Mouse (Mus musculus): ENCODE measurements around the gene Jmjd6.

Gene Jmjd6

DNA sequence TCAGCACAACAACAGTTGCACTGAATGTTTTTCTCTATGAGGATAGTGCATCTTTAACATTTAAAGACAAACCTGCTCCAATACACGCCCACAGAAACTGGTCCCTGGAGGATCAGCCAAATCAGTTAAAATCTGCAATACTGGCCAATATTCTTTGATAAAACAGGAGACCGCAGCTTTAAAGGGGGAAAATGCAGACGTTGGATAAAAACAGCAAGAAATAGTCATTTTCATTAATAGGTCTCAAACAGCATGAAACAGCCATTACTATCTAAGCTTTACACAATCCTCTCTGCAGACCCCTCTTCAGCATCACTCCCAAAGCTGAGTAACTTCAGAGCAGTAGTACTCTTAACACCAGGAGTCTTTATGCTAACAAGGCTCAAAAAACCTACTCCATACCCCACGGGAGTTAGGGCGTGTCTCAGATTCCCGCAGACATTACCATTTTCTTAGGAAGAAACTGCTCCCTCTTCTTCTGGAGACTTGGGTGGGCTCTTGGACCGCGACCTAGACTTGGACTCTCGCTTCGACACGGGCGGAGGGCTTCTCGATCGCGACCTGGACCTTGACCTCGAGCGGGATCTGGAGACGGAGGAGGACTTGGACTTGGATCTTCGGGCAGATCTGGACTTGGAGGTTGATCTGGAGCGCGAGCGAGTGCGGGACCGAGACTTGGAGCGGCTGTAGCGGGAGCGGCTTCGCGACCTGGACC lies 8.5 kb upstream of the Jmjd6 start:
- WGBS, result under 1% methylated on average over 29 of the region's 29 CpGs

- 18% methylated on average over 6 of the region's 6 CpGs for WGBS
Measured at GRCm38 (mm10) chr11:116850833-116851477, 7.7 kb upstream of the Jmjd6 start.

DNA sequence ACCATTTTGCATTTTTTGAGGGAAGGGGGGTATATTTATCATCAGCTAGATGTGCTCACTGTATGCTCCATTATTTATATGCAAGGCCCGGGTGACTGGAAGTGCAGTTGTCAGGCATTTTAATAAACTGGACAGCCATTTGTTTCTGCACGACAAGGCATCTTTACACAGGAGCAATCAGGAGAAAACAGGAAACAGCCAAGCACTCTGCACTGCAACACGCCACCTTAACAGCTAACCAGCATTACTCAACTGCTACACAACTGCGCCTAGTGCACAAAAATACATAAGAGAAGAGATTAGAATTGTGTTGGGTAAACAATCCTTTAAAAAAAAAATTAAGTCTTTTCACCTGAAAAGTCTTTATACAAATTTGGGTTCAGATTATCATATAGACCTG lies 6.8 kb upstream of the Jmjd6 start:
- 28% methylated on average over 4 of the region's 4 CpGs for WGBS

GRCm38 (mm10) chr11:116848877-116849178 lies 5.6 kb upstream of the Jmjd6 start:
- 56% methylated on average over 2 of the region's 2 CpGs for WGBS

- WGBS, result 56% methylated on average over 5 of the region's 5 CpGs
Measured at GRCm38 (mm10) chr11:116848086-116848876, 5.0 kb upstream of the Jmjd6 start.

DNA sequence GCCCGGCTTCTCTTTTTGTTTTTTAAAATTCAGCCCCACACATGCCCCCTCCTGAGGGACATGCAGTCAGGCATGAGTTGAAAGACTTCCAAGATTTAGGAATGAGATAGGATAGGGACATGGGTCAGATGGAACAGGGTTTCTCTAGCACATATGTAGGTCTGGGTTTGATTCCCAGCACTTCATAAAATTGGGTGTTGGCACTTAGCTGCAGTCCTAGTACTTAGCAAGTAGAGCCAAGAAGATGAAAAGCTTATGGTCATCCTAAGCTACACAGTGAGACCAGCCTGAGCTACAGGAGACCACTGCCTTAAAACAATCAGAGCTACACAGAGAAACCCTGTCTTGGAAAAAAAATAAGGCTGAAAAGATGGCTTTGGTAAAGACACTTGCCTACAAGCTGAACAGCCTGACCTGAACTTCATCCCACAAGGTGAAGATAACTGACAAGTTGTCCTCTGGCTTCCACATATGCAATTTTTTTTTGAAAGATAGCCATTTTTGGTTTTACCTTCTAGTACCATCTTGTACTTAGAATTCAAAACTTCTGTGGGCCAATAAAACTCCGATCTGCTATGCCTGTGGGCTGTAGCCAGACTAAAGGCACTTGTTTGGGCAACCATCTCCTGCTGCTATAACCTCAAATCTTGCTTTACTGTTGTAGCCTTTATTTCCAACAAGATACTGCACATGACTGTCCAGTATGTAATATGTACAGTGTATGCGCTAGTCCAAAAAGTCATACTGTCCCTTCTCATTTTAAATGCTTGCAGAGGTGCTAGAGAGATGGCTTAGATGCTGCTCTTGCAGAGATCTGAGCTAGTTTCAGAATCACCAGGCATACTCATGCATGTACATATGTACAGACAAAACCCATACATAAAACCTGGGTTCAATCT lies 4.2 kb upstream of the Jmjd6 start:
- 86% methylated on average over 3 of the region's 3 CpGs for WGBS

DNA sequence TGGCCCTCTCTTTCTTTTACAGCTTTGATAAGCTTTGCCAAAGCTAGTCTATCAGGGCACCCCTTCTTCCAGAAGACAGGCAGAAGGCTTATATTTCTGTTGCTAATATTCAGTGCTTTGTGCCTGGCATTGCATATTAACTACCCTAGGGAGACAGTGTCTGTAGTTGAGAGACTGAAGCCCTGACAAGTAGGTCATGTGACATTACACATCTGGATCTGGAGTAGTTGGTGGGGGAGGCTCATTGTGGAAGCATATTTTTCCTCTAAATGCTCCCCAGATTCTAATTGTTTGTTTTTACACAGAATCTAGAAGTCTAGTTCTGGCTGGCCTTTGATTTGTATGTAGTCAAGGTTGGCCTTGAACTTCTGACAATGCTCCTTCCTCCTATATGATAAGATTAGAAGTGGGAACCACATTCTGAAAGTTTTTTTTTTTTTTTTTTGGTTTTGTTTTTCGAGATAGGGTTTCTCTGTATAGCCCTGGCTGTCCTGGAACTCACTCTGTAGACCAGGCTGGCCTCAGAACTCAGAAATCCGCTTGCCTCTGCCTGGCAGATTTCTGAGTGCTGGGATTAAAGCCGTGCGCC lies 3.4 kb upstream of the Jmjd6 start:
- 72% methylated on average over 4 of the region's 4 CpGs for WGBS

- WGBS, result under 1% methylated on average over 67 of the region's 73 CpGs
Measured at GRCm38 (mm10) chr11:116842531-116843260, 553 bp downstream of the Jmjd6 start.

GRCm38 (mm10) chr11:116840748-116841147 lies 2.5 kb downstream of the Jmjd6 start:
- whole genome bisulfite sequencing, result 82% methylated on average over 4 of the region's 4 CpGs

GRCm38 (mm10) chr11:116839601-116840000 lies 3.6 kb downstream of the Jmjd6 start:
- WGBS, result 66% methylated on average over 7 of the region's 7 CpGs

- WGBS, result 91% methylated on average over 14 of the region's 14 CpGs
Measured at GRCm38 (mm10) chr11:116838936-116839335, 4.3 kb downstream of the Jmjd6 start.

GRCm38 (mm10) chr11:116837441-116837840 lies 5.8 kb downstream of the Jmjd6 start:
- WGBS, result 91% methylated on average over 10 of the region's 10 CpGs

DNA sequence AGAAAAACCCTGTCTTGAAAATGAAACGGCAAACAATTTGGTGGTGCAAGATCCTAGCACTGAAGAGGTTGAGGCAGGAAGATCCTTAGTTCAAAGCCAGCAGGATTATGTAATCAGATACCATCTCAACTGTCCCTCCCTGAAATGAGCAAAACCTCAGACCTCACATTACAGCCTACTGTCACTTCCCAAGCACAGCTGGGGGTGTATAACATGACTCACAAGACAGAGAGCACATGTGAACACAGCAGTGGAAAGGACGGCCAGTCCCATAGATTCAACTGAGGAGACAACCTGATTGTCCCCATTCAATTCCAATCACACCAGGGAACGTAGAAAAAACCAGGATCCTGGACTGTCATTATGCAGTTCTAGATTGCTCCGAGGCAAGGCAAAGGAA lies 7.0 kb downstream of the Jmjd6 start:
- 77% methylated on average over 4 of the region's 4 CpGs for WGBS

DNA sequence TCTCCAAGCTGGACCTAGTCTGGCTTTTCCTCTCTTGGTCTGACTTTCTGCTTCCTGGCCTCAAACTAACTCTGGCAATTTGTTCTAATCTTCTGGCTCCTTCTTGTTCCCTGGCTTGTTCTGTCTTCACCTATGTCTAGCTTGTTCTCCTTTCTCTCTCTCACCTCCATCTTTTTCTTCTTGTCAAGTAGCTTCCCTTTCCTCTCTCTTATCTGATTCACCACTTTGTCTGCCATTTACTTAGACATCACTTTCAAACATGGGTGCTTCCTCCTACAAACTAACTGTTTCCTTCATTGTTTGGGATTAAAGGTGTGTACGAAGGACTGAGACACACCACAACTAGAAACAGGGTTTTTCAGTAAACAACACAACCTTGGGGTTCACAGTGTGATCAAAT lies 8.3 kb downstream of the Jmjd6 start:
- 98% methylated on average over 1 of the region's 1 CpGs for WGBS

GRCm38 (mm10) chr11:116832172-116832685 lies 11.0 kb downstream of the Jmjd6 start:
- 44% methylated on average over 4 of the region's 4 CpGs for WGBS

DNA sequence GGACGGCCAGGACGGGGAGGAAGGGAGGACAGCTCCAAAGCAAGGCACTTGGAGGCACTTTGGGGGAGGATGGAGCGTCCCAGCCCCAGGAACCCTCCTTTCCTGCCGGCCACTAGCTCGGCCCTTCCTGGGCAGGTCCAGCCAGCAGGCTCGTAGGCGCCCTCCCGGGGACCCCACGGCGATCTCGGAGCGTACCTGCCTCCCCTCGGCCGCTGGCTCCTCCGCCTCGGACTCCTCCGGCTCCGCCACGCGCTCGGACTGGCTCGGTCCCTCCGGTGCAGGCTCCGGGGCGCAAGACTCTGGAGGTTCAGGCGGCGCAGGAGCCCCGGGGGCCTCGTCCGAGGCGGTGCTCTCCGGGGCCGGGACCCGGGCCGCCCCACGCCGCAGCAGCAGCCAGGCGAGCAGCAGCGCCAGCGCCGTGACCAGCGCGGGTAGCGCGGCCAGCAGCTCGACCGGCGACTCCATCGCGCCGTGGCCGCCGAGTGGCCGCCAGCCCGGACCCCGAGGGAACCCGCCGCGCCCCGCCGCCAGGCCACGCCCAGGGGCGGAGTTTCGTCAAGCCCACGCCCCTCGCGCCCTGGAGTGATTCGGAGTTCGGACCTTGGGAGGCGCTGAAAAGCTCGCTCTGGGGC lies 15.6 kb downstream of the Jmjd6 start, which contains the start of gene Mxra7:
TSS of gene Mxra7 (minus strand) at position 513 of the 632 bp plus-strand sequence.
- WGBS, result 3% methylated on average over 71 of the region's 71 CpGs

DNA sequence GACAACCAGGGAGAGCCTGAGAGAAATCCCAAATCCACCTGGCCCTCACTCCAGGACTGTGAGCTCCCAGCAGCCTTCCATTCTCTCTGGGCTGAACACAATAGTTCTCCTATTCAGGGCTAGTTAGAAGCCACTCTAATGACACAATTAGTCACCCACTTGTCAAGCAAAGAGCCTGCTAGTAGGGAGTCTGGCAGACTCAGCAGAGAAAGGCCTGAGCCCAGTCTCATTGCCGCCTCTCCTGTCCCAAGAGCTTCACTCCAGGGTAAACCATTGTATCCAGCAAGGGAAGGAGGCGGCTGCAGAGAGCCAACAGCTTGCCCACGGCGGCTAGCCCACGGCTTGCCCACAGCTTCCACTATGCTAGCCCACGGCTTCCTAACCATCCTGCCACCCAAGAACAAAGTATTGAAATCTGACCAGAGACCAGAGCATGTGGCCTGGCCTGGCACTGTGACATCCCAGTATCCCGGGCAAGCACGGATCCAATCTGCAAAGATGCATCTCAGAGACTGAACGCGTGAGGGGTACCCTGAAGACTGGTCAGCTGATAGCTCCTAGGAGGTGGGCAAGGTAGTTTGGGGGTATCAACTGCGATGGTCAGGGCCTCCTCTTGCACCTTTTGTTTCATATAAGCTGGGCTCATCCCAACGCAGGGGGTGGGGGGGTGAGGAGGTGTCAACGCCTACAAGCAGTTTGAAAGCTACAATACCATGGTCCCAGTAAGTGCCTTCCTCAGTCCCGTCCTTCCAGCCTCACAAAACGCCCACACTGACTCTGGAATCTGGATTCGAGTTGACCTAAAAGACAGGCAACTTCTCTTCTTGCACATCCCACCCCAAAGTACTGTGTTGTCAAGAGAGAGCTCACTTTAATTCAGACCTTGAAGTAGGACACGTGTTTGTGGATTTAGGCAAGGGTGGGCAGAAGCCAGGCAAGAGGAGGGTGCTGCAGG lies 16.4 kb downstream of the Jmjd6 start:
- WGBS, result 50% methylated on average over 17 of the region's 17 CpGs

- WGBS, result 62% methylated on average over 5 of the region's 5 CpGs
Measured at GRCm38 (mm10) chr11:116825230-116825629, 18.0 kb downstream of the Jmjd6 start.

DNA sequence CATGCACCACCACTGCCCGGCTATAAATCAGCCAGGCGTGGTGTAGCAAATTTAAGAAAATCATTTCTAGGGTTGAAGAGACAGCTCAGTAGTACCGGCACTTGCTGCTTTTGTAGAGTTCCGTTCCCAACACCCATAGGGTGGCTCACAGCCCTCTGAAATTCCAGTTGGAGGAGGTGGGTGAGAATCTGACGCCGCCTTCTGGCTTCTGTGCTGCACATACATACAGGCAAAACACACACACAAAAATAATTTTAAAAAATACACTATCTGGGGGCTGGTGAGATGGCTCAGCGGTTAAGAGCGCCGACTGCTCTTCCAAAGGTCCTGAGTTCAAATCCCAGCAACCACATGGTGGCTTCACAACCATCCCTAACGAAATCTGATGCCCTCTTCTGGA lies 19.4 kb downstream of the Jmjd6 start:
- 59% methylated on average over 10 of the region's 10 CpGs for WGBS

Measured in cerebral cortex, adult 2 months (tissue).